Mouse (Mus musculus) cerebellum, adult 2 months (tissue): ENCODE measurements around the gene Cbl.

Experiments used
- CTCF ChIP-seq: fragments of 200-500 bp; IDR thresholded peaks from 2 replicates; pipeline ENCODE4 v1.5.1; 2011; ENCODE audit warnings: low read depth, mild to moderate bottlenecking, control low read depth, low read length, moderate library complexity, borderline replicate concordance; ENCODE audit not compliant: insufficient read depth
- POLR2A ChIP-seq: fragments of 200-500 bp; IDR thresholded peaks from 2 replicates; pipeline ENCODE4 v1.6.1; 2011; ENCODE audit warnings: low read length, control low read depth, borderline replicate concordance; ENCODE audit not compliant: insufficient read depth

- TF ChIP-seq POLR2A (no peak), CTCF (peak; percentile 64; the same call in 1 of the 2 replicates)
Observed at GRCm38 (mm10) chr9:44268027-44268360, 34.1 kb upstream of the Cbl start.
